Mouse (Mus musculus): Measurements from ENCODE around the gene Gucy1b1. TPM values are rescaled to one million over a fixed set of nuclear protein-coding genes. Genes with fewer than 3 reads are reported as not detected.

Gucy1b1 gene
- not detected in 2 replicates for polyA plus RNA-seq (2012)

DNA sequence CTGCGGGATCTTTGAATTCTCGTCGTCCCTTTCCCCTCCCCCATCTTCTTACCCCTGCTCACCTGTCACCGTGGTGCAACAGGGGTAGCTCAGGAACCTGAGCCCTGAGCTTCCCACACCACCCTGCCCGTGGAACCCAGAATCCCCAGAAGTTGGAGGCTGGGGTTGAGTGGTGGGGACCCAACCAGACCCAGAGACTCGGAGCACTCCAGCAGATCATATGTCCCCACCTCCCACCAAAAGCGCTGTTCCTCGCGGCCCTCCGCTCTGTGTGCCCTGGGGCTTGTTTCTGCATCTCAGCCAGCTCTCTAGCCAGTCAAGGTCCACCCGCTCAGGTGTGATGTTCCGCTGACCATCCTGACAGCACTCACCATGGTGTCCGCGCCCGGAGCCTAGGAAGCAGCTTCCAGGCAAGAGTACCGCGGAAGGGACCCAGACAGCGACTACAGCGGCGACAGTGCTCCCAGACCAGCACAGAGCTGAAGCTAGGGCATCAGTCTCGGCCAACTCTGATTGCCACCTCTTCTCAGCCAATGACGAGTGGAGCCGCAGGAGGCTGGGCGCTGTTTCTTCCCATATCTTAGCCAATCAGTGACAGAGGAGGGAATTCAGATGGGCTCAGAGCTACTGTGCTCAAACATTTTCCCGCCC is at the start of gene Gucy1b1:
TSS of gene Gucy1b1 (minus strand) at position 489 of the 651 bp plus-strand sequence.
- TF ChIP-seq GATA1 (IDR thresholded peaks at IDR 0.05; ENCODE audit: low read length): no peak

DNA sequence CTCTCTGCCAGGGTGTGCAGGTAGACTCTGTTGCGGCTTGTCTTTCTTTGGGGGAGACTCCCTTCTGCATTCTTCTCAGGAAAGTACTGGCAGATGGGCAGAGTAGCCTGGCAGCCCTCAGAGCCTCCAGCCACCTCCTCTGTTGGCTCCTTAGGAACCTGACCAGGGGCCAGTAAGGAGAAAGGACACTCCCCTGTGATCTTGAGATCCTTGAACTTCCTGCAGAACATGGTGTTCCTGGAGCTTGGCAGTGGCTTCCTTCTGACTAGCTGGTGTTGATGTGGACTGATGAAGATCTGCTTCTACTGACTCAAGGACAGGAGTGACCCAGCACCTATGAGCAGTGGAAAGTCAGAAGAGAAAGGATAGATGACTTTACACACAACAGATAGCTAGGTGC is 44.4 kb upstream of the Gucy1b1 start:
- TF ChIP-seq GATA1 (IDR thresholded peaks at IDR 0.05; ENCODE audit: low read length): no peak

DNA sequence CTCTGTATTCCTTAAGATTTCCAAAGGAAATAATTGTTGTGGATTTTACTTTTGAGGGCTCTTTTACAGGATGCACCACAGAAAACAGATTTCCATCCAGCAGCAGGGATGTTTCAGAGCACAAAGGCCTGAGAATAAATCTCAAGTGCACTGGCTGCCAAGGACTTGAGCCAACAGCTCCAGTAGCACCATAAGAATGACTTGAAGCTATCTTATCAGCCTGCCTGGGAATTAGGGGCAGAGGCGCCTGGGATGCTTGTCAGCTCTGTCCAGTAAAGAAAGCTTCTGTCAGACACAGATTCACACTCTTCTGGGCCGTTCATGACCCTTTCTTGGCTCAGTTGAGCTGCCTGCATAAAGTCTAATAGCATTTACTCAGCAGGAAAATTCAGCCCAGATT is 38.0 kb upstream of the Gucy1b1 start:
- TF ChIP-seq GATA1 (IDR thresholded peaks at IDR 0.05; ENCODE audit: low read length): no peak

DNA sequence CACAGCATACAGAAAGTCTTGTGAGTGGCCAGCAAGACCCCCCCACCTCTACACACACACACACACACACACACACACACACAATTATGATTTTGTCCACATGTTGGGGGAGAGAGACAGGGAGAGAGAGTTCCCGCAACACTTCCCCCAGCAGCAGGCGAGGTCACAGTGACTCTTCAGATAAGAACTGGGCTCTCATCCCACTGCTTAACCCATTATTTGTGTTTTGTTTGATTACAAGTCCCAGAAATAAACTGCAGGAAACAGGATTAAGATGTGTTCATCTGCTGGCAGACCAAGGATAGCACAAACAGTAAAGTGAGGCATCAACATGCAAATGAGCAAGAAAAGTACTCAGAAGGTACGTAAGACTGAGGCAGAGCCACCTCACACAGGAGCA is 37.5 kb upstream of the Gucy1b1 start:
- no peak for TF ChIP-seq GATA1 (IDR thresholded peaks at IDR 0.05; ENCODE audit: low read length)

DNA sequence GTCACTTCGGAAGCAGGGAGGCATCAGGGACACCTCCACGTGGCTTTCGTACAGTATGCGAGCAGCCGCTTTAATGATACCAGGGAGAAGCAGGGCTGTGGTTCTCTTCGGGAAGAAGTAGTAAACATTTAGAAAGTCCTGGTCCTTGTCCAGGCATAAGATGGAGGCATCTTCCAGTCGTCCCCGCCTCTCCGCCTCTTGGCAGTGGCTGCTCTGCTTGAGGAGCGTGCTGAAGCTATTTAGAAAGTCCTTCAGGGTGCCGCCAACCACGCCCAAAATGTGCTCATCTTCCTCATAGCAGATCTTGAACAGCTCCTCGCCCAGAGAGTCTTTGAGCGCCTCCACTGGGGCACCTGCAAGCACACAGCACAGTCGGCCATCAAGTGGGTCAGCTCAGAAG is 34.5 kb upstream of the Gucy1b1 start:
- no peak for TF ChIP-seq GATA1 (IDR thresholded peaks at IDR 0.05; ENCODE audit: low read length)

DNA sequence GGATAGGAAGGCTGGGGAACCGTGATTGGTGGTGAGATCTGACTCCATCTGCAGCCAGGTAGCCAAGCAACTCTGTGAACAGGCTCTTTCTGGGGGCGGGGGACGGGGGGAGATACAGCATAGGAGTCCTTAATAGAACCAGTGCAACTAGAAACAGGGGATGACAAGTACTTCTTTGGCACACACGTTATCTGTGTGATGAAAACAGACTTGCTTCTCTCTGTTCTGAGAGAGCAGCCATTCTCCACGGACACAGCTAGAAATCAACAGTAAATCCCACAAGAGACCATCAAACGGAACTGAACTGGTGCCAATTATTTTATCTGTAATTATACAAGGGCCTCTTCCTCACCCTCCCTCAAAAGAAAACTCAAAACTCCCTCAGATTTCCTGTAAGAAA is 29.7 kb upstream of the Gucy1b1 start:
- no peak for TF ChIP-seq GATA1 (IDR thresholded peaks at IDR 0.05; ENCODE audit: low read length)

DNA sequence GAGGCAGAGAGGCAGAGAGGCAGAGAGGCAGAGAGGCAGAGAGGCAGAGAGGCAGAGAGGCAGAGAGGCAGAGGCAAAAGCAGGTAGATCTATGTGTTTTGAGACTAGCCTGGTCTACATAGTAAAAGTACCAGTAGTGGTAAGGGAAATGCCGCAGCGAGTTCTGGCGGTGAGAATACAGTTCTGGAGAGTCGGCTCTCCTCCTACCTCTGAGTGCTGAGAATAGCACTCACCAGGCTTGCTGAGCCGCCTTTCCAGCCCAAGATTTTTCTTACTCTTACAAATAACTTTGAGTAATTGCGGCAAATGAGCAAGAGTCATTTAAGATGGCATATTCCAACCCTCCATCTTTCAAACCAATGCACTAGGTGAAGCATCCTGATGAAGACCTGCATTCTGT is 24.6 kb upstream of the Gucy1b1 start:
- TF ChIP-seq GATA1 (IDR thresholded peaks at IDR 0.05; ENCODE audit: low read length): no peak

DNA sequence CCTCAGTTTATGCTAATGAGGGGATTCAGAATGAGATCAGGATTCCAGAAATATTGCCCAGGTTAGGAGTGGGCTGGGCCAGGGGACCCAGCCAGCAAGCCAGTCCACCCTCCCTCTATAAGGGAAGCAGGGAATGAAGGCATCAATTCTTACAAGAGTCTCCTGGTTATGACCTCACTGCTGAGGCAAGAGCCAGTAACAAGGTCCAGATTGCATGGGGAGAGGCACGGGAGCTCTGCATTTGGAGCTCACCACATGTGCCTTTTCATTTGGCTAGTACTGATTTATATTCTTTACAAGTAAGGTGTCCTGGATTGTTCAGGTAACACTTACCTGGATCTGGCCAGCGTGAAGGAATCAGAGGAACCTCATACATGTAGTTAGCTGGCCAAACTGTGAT is 22.3 kb upstream of the Gucy1b1 start:
- TF ChIP-seq GATA1 (IDR thresholded peaks at IDR 0.05; ENCODE audit: low read length): no peak

DNA sequence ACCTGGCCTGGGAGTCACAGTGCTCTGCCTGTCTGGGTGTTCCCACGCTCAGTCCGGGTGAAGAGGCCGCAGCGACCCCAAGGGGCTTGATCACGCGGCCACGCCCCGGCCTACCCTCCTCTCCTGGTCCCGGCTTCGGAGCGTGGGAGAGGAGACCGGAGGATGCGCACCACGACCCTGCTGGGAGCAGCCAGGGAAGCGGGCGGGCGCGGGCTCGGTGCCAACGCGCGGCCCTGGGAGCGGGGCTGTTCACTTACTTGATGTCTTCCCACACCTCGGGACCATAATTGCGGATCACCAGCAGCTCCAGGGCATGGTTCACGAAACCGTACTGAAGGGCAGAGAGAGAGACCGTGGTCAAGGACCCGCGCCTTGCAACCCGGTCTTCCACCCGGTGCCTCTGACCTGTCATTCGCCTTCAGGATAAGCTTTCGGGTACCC is 728 bp downstream of the Gucy1b1 start:
- no peak for TF ChIP-seq GATA1 (IDR thresholded peaks at IDR 0.05; ENCODE audit: low read length)

DNA sequence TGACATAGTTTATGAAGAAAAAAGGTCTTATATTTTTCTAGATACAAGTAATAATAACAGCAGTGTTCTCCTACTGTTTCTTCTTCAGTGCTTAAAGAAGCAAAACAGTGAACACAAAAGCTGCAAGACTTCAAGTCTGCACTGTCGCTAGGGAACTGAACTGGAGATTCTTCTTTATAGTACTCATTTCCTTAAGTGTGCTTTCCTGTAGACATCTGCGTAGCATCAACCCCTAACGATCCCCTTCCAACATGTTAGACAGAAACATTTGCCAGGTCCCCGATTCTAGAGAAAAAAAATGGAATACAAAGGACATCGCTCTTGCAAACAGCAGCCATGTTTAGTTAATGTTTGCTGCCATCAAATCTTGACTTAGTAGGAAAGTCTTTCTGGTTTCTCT is 6.7 kb downstream of the Gucy1b1 start:
- no peak for TF ChIP-seq GATA1 (IDR thresholded peaks at IDR 0.05; ENCODE audit: low read length)

DNA sequence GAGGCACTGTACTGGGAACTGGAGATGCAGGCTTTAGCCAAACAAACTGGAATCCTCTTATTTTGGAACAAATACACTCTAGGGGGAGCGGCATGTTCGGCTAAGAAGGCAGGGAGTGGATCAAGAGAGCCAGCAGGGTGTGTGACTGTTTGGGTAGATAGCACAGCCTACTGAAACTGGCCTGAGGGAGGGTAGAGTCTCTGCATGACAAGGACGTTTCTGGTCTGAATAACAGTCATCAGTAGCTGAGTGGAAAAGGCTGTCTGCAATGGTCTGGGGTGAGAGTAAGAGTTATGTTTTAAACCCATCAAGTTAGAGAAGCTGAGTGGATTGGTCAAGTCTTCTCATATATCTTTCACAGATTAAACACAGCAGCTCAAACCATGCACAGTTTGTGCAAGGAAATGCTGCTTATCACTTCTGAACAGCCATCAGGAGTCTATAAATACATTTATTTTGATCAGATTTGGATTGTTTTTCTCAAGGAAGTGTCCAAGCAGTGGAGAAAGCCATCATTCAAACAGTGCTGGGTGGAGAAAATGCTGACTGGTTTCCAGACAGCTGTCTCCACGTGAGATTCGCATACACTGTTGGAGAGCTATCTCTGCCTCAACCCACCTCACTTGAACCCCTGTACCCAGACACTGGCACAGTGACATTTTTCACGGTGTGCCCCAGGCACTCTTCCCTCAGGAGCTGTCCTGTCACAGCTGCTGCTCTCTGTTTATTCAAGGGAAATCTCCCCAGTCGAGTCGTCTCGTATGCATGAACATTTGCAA is 12.9 kb downstream of the Gucy1b1 start:
- no peak for TF ChIP-seq GATA1 (IDR thresholded peaks at IDR 0.05; ENCODE audit: low read length)

DNA sequence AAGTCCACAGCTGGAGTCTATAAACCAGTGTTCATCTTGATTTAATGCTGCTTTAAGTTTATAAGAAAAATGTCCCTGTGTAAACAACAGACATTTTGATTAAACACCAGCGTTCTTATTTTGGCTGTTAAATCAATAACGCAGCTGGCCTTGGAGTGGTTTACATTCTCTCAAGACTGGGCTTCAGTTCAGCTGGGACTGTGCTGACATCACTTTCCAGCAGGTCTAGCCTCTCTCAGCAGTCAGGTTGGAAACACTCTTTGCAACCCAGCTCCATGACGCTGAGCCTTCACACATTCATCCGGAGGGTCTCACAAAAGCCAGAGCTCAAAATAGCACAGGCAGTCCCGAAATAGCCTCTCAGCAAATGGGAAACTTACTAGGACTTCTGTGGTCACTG is 17.3 kb downstream of the Gucy1b1 start:
- no peak for TF ChIP-seq GATA1 (IDR thresholded peaks at IDR 0.05; ENCODE audit: low read length)

DNA sequence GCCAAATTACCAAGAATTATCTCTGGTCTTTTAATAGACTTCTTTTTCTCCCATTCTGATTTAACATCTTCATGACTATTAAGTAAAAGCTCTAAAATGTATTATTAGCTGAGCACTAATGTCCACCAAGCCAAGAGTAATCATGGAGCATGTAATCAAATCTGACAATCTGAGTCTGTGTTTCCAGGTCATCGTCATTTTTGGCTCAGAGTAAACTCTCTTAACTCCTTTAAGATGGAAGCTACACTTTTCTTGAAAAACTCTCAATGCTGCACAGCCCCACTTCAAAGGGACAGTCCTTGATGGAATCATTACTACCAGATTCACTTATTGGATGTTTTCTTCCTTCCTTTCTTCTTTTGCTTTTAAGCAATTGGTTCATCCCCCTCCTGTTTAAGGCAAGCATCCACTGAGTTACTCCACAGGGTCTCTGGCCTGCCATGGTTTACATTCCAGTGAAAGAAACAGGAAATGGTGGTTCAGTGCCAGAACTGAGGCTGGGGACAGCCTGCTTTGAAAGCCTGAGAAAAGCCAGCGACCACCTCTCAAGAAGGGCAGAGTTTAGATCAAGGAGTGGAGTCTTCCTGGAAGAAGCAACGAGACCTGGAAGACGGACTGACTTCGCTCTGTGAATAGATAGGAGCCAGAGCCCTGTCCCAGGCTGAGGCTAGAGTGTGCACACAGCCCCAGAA is 20.1 kb downstream of the Gucy1b1 start:
- TF ChIP-seq GATA1 (IDR thresholded peaks at IDR 0.05; ENCODE audit: low read length): no peak

DNA sequence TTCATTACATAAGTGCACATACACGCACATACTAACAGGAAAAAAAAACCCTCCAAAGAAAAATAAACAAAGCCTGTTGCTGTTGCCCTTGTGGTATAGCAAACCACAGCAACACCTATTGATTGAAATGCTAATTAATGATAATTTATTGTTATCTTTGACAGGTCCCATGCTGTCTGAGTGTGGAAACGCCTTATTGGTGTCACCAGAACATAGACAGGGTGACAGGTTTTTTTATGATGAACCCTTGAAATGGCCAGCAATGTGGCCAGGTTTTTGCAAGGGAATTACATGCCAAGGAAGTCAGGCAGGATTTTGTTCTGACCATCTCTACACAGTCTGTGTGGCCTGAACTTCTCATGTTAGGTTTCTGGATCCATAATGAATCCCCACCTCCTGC is 22.5 kb downstream of the Gucy1b1 start:
- no peak for TF ChIP-seq GATA1 (IDR thresholded peaks at IDR 0.05; ENCODE audit: low read length)

DNA sequence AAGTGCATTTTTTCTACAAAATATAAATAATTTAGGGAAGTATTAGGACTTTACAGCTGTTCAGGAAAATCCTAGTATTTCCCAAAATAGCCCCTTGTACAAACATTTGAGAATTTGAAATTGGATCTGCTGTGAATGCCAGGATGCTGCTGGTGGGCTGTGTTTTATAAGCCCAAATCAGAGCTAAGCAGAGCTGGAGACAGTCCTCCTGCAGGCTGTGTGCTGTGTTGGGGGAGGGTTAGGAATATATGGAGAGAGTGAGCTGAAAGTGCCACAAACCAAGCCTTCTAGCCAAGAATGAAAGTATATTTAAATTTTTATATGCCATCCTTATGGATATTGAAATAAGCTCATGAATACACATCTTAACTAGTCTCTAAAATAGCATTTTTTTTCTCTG is 23.0 kb downstream of the Gucy1b1 start:
- no peak for TF ChIP-seq GATA1 (IDR thresholded peaks at IDR 0.05; ENCODE audit: low read length)

DNA sequence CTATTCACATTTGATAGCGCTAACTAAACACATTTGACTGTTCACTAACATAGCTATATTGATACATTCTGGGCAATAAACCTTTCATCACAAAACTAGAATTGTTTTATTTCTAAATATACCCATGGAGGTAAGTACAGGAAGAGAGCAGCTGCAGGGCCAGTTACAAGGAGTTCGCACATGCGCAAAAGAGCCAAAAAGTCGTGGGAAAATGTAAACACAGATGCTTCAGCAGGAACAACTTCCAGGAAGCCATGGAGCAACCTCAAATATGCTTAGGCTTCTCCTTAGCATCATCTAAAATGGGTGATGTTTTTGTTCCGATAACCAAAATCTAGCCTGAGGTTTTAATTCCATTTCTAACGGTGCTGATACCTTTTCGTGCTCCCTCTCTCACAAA is 25.8 kb downstream of the Gucy1b1 start:
- TF ChIP-seq GATA1 (IDR thresholded peaks at IDR 0.05; ENCODE audit: low read length): no peak
